Mouse (Mus musculus) CD4-positive helper T cell, adult 2 months (primary cell): ENCODE measurements around the gene Zfp454.

ENCODE experiments used
- DNase-seq: peaks from one replicate; pipeline ENCODE4 v3.0.0-alpha.2; 2012; ENCODE audit warnings: low read depth, missing footprints, low spot score

Gene Zfp454

DNA sequence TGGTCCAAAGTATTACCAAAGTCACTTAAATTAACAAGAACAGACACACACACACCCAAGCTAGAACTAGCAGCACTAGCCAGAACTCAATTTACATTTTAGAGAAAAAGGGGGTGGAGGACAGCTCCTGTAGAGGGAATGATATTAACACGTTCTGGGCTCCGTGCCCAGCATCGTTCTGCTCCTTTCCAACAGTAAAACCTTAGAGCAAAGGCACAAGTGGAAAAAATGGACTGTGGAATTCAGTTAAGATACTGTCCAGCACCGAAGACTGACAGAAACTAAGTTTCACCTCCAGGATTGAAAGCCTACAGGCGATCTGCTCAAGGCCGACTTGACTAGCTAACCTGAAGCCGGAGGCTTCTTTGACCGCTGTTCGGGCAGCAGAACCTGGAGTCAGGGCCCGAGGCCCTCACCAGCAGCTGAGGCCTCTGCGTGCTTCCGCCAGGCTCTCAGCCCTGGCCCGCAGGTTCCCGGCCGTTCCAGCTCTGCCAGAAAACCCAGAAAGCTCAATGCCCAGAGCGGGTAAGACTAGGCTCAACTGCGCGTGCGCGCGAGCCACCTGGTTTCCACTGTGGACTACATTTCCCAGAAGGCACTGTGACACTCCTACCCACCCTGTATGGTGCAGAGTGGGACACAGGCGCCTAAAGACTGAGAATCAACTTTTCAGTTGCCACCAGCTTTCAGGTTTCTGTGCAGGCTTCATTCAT, 46.3 kb downstream of the Zfp454 start, which contains the start of gene Zfp879:
Gene Zfp879, minus strand, starts transcription at position 530 of the 713 bp plus-strand sequence.
- DNase-seq = peak; percentile 79

DNA sequence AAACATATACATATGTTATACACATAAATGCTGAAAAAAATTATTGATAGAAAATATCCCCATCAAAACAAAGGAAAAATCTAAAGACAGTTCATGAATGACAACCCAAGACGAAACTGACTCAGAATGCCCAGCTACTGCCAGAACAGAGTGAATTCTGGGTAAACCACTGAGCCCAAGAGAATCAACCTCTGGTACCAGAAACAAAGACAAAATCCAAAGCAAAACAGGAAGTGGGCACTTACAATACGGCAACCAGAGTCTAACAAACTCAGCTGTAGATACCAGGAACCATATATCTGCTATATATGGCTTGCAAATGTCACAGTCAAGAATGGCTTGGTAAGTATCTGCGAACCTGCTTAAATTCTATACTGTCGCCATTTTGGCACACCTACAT, 51.7 kb downstream of the Zfp454 start:
- peak; percentile 80 for DNase-seq

GRCm38 (mm10) chr11:50827010-50827953, 60.2 kb downstream of the Zfp454 start, which contains the start of gene Zfp354c:
Gene Zfp354c, minus strand, starts transcription at chr11:50827724.
- DNase-seq = peak; percentile 72

DNA sequence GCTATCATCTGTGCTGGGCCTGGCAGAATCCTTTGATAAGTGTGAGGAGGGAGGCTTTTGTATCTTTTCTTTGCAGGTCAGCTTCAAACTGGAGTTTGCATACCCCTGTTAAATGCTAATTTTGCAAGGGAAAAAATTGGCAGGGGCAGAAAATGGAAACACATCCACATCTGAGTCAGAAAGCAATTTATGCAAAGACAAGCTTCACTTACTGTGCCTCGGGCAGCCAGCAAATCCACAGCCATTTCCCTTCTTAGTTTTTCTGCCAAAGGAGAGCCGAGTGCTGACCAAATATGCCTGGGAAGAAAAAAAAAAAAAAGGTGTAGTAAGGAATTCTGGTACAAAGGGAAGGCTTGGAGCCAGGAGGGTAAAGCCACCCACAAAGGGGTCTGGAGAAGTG, 61.2 kb downstream of the Zfp454 start:
- DNase-seq = no peak
